ENCODE assay signal across 8 mouse cellular contexts in genomic region chr5:36369261-36369684, GRCm38 (mm10). TPM values are rescaled to one million over a fixed set of nuclear protein-coding genes. Genes with fewer than 3 reads are reported as not detected.
DNase-seq lines count a peak whose midpoint lies in the region; ATAC-seq lines count a peak whose summit lies in the region.

No protein-coding gene starts in this region.

- no peak overlapping the region for H3K4me3 ChIP-seq in forebrain, embryonic 14.5 days (ENCODE audit: low read depth, low read length)
- H3K4me3 ChIP-seq in kidney, embryonic 16.5 days (ENCODE audit: low read length) = no peak overlapping the region
- no peak overlapping the region for H3K4me3 ChIP-seq in neural tube, embryonic 13.5 days

- no peak overlapping the region for H3K4me2 ChIP-seq in forebrain, embryonic 14.5 days (ENCODE audit: low read length)
- H3K4me2 ChIP-seq in kidney, embryonic 16.5 days (replicated peaks; ENCODE audit: low read depth, low read length) = no peak overlapping the region
- no peak overlapping the region for H3K4me2 ChIP-seq in neural tube, embryonic 13.5 days

- 19% methylated on average over 1 of the region's 1 CpGs for WGBS in forebrain, embryonic 14.5 days
- WGBS in kidney, embryonic 16.5 days = 81% methylated on average over 1 of the region's 1 CpGs
- 45% methylated on average over 1 of the region's 1 CpGs for WGBS in neural tube, embryonic 13.5 days

- no peak overlapping the region for H3K9ac ChIP-seq in forebrain, embryonic 14.5 days (ENCODE audit: low read length)
- H3K9ac ChIP-seq in kidney, embryonic 16.5 days (replicated peaks; ENCODE audit: low read length) = 0 out of 2 replicates have a peak overlapping the region, but pooled peaks have one; percentile 12
- peak overlapping the region; percentile 32; the same call in 1 of the 2 replicates for H3K9ac ChIP-seq in neural tube, embryonic 13.5 days

- DNase-seq in embryo, embryonic 10.5 days (ENCODE audit: low spot score) = peak; percentile 44
- no peak for DNase-seq in embryo, embryonic 9.5 days (ENCODE audit: extremely low spot score)
- DNase-seq in forebrain, embryonic 14.5 days (ENCODE audit: low spot score) = peak; percentile 50
- no peak for DNase-seq in ovary, postnatal 36 days (ENCODE audit: low spot score)
- DNase-seq in frontal cortex, postnatal 14 days (ENCODE audit: low spot score in 2 of 2) = no peak
- DNase-seq in heart, adult 8-10 months (ENCODE audit: low spot score) = no peak

- H3K4me1 ChIP-seq in forebrain, embryonic 14.5 days (ENCODE audit: control insufficient read depth, insufficient read depth, low read length) = peaks cover 16% of the 10 kb centered on the region
- H3K4me1 ChIP-seq in kidney, embryonic 16.5 days (ENCODE audit: insufficient read depth, low read length) = peaks cover 58% of the 10 kb centered on the region
- H3K4me1 ChIP-seq in neural tube, embryonic 13.5 days (replicated peaks) = peaks cover 61% of the 10 kb centered on the region

- no peak overlapping the region; the same call in 1 of the 2 replicates for H3K27ac ChIP-seq in forebrain, embryonic 14.5 days (ENCODE audit: low read depth, low read length)
- H3K27ac ChIP-seq in kidney, embryonic 16.5 days (ENCODE audit: low read length) = peak overlapping the region; percentile 37; the same call in 1 of the 2 replicates
- H3K27ac ChIP-seq in neural tube, embryonic 13.5 days (replicated peaks) = peak overlapping the region; percentile 46; the same call in 1 of the 2 replicates

- peak; percentile 66 for ATAC-seq in forebrain, embryonic 14.5 days
- peak; percentile 49 for ATAC-seq in kidney, embryonic 16.5 days (ENCODE audit: low FRiP score, low TSS enrichment)
- peak; percentile 37; the same call in 1 of the 2 replicates for ATAC-seq in neural tube, embryonic 13.5 days (ENCODE audit: low read depth)

- H3K9me3 ChIP-seq in forebrain, embryonic 14.5 days (replicated peaks; ENCODE audit: control insufficient read depth, low read length) = no peaks in the 10 kb centered on the region
- H3K9me3 ChIP-seq in kidney, embryonic 16.5 days (ENCODE audit: low read length) = no peaks in the 10 kb centered on the region
- no peaks in the 10 kb centered on the region for H3K9me3 ChIP-seq in neural tube, embryonic 13.5 days

- H3K36me3 ChIP-seq in forebrain, embryonic 14.5 days (ENCODE audit: control insufficient read depth, insufficient read depth, low read length) = no peaks in the 10 kb centered on the region
- no peaks in the 10 kb centered on the region for H3K36me3 ChIP-seq in kidney, embryonic 16.5 days (ENCODE audit: insufficient read depth, low read length)
- no peaks in the 10 kb centered on the region for H3K36me3 ChIP-seq in neural tube, embryonic 13.5 days

- no peaks in the 10 kb centered on the region for H3K27me3 ChIP-seq in forebrain, embryonic 14.5 days (replicated peaks; ENCODE audit: control insufficient read depth, insufficient read depth, low read length)
- no peaks in the 10 kb centered on the region for H3K27me3 ChIP-seq in kidney, embryonic 16.5 days (ENCODE audit: insufficient read depth, low read length)
- H3K27me3 ChIP-seq in neural tube, embryonic 13.5 days = peaks cover 23% of the 10 kb centered on the region

RNA-seq across cellular contexts. Expression of gene Sorcs2, which starts 28.7 kb away (rescaled TPM):
- 5.1 and 6.6 TPM in 2 replicates for polyA plus RNA-seq in forebrain, embryonic 14.5 days (2014; fragmentation: Nextera tagmentation; extraction: Ambion mirVana)
- 11.1 and 11.6 TPM in 2 replicates for polyA plus RNA-seq in kidney, embryonic 16.5 days (2015; fragmentation: Nextera tagmentation; extraction: Ambion mirVana)
- polyA plus RNA-seq in neural tube, embryonic 13.5 days (2015; fragmentation: Nextera tagmentation; extraction: Ambion mirVana) = 10.8 and 11.4 TPM in 2 replicates
- total RNA-seq in heart, adult 8-10 months (2022) = 1 to 10 TPM; 5.0 to 9.4 (median 7.6) TPM

Comparison
In these comparisons a context has a peak if more than half of its experiments do, and no peak if none do; other contexts are left out.
1. DNase-seq: peak in embryo, embryonic 10.5 days (single experiment) and forebrain, embryonic 14.5 days (single experiment); none in embryo, embryonic 9.5 days (single experiment), ovary, postnatal 36 days (single experiment), frontal cortex, postnatal 14 days (0 of 2) and heart, adult 8-10 months (single experiment).
2. Peak in every context shown above with its lines, with median percentiles within 50 percentile points of each other: ATAC-seq.